Mouse (Mus musculus) midbrain, embryonic 12.5 days (tissue): ENCODE measurements around the gene Vwa5b1. TPM values are rescaled to one million over a fixed set of nuclear protein-coding genes. Genes with fewer than 3 reads are reported as not detected.

Experiments used
- ATAC-seq: fragments of 200-750 bp; cut with Nextera tagmentation; 2 replicates; pipeline ENCODE4 v1.8.0; 2017; ENCODE audit warnings: low read depth, moderate TSS enrichment, moderate library complexity; ENCODE audit not compliant: low FRiP score
- H3K27ac ChIP-seq: fragments of 300-500 bp; sonication (generic); replicated peaks from 2 replicates; pipeline ENCODE4 v1.5.1; 2016; ENCODE audit warnings: mild to moderate bottlenecking
- H3K27me3 ChIP-seq: fragments of 300-500 bp; sonication (generic); 2 replicates; pipeline ENCODE4 v1.6.1; 2016; ENCODE audit warnings: mild to moderate bottlenecking
- H3K36me3 ChIP-seq: fragments of 300-500 bp; sonication (generic); 2 replicates; pipeline ENCODE4 v1.6.1; 2016
- H3K4me1 ChIP-seq: fragments of 300-500 bp; sonication (generic); 2 replicates; pipeline ENCODE4 v1.6.1; 2016
- H3K4me2 ChIP-seq: fragments of 300-500 bp; sonication (generic); replicated peaks from 2 replicates; pipeline ENCODE4 v1.6.1; 2016; ENCODE audit warnings: mild to moderate bottlenecking, moderate library complexity
- H3K4me3 ChIP-seq: fragments of 300-500 bp; sonication (generic); 2 replicates; pipeline ENCODE4 v1.5.1; 2016; ENCODE audit warnings: mild to moderate bottlenecking
- H3K9ac ChIP-seq: fragments of 300-500 bp; sonication (generic); replicated peaks from 2 replicates; pipeline ENCODE4 v1.6.1; 2016; ENCODE audit warnings: mild to moderate bottlenecking, moderate library complexity
- H3K9me3 ChIP-seq: fragments of 300-500 bp; sonication (generic); 2 replicates; pipeline ENCODE4 v1.6.1; 2016; ENCODE audit warnings: mild to moderate bottlenecking
- WGBS: fragments of 180-500 bp; shearing (Covaris S2); methylation state at CpG from one replicate; pipeline ENCODE4 v1.1.7; 2016; 5-methylcytosine and 5-hydroxymethylcytosine counted together
- polyA plus RNA-seq: library from polyadenylated mRNA; unstranded; fragments of >200 nt; fragmentation: Nextera tagmentation; extraction: Ambion mirVana; gene quantifications from 2 replicates; pipeline ENCODE4 v1.2.1, GENCODE M21; 2016

Vwa5b1 gene
- polyA plus RNA-seq, 1 experiment from 2014 or later, result 0.37 TPM

- H3K27me3 ChIP-seq, result no peaks in the 10 kb centered on the region
- H3K9me3 ChIP-seq, result no peaks in the 10 kb centered on the region
- no peak for ATAC-seq
- H3K27ac ChIP-seq, result no peak overlapping the region
- H3K4me1 ChIP-seq, result peaks cover 6% of the 10 kb centered on the region; the same call in 1 of the 2 replicates
- H3K9ac ChIP-seq, result no peak overlapping the region
- no peaks in the 10 kb centered on the region for H3K36me3 ChIP-seq
- H3K4me3 ChIP-seq, result no peak overlapping the region
- WGBS, result 76% methylated on average over 13 of the region's 13 CpGs
- no peak overlapping the region for H3K4me2 ChIP-seq
These were observed 60.7 kb downstream of the Vwa5b1 start for GRCm38 (mm10) chr4:138574800-138575606.

- no peak overlapping the region for H3K4me3 ChIP-seq
- no peaks in the 10 kb centered on the region for H3K36me3 ChIP-seq
- no peak overlapping the region for H3K4me2 ChIP-seq
- no peak overlapping the region for H3K27ac ChIP-seq
- ATAC-seq, result no peak
- H3K9me3 ChIP-seq, result no peaks in the 10 kb centered on the region
- H3K9ac ChIP-seq, result no peak overlapping the region
- peaks cover 11% of the 10 kb centered on the region for H3K4me1 ChIP-seq
- no peaks in the 10 kb centered on the region for H3K27me3 ChIP-seq
- WGBS, result 83% methylated on average over 11 of the region's 11 CpGs
These were observed 65.8 kb downstream of the Vwa5b1 start for GRCm38 (mm10) chr4:138569928-138570327.

- Histone ChIP-seq H3K9ac (no peak overlapping the region), H3K4me3 (no peak overlapping the region), H3K4me2 (no peak overlapping the region), H3K36me3 (no peaks in the 10 kb centered on the region), H3K9me3 (no peaks in the 10 kb centered on the region), H3K27me3 (no peaks in the 10 kb centered on the region), H3K4me1 (peaks cover 7% of the 10 kb centered on the region), H3K27ac (no peak overlapping the region)
- 73% methylated on average over 2 of the region's 2 CpGs for WGBS
- ATAC-seq, result no peak
These were observed 67.4 kb downstream of the Vwa5b1 start for GRCm38 (mm10) chr4:138568275-138568674.

- H3K27me3 ChIP-seq, result peaks cover 13% of the 10 kb centered on the region
- H3K9ac ChIP-seq, result no peak overlapping the region
- H3K4me2 ChIP-seq, result no peak overlapping the region
- WGBS, result 8% methylated on average over 8 of the region's 8 CpGs
- no peaks in the 10 kb centered on the region for H3K9me3 ChIP-seq
- peak; percentile 72 for ATAC-seq
- H3K27ac ChIP-seq, result no peak overlapping the region
- no peak overlapping the region for H3K4me3 ChIP-seq
- H3K4me1 ChIP-seq, result no peaks in the 10 kb centered on the region; the same call in 1 of the 2 replicates
- no peaks in the 10 kb centered on the region for H3K36me3 ChIP-seq
These were observed 73.7 kb downstream of the Vwa5b1 start for GRCm38 (mm10) chr4:138561986-138562385.

- no peaks in the 10 kb centered on the region for H3K36me3 ChIP-seq
- no peaks in the 10 kb centered on the region for H3K9me3 ChIP-seq
- peak overlapping the region; percentile 46; the same call in 1 of the 2 replicates for H3K9ac ChIP-seq
- peaks cover 47% of the 10 kb centered on the region for H3K27me3 ChIP-seq
- under 1% methylated on average over 15 of the region's 19 CpGs for WGBS
- peak overlapping the region; percentile 49 for H3K4me2 ChIP-seq
- ATAC-seq, result no peak
- H3K27ac ChIP-seq, result no peak overlapping the region
- H3K4me3 ChIP-seq, result peak overlapping the region; percentile 27
- H3K4me1 ChIP-seq, result peaks cover 23% of the 10 kb centered on the region
These were observed 80.2 kb downstream of the Vwa5b1 start for GRCm38 (mm10) chr4:138555531-138555930.

- no peaks in the 10 kb centered on the region for H3K9me3 ChIP-seq
- ATAC-seq, result no peak
- H3K4me2 ChIP-seq, result peak overlapping the region; percentile 49
- peak overlapping the region; percentile 27; the same call in 1 of the 2 replicates for H3K4me3 ChIP-seq
- under 1% methylated on average over 14 of the region's 14 CpGs for WGBS
- peaks cover 23% of the 10 kb centered on the region for H3K4me1 ChIP-seq
- no peak overlapping the region for H3K27ac ChIP-seq
- peaks cover 47% of the 10 kb centered on the region for H3K27me3 ChIP-seq
- no peaks in the 10 kb centered on the region for H3K36me3 ChIP-seq
- H3K9ac ChIP-seq, result no peak overlapping the region
These were observed 80.8 kb downstream of the Vwa5b1 start for GRCm38 (mm10) chr4:138554934-138555333.

- WGBS, result 0% methylated on average over 2 of the region's 3 CpGs
- H3K4me3 ChIP-seq, result no peak overlapping the region
- no peak overlapping the region for H3K27ac ChIP-seq
- no peaks in the 10 kb centered on the region for H3K9me3 ChIP-seq
- peaks cover 47% of the 10 kb centered on the region for H3K27me3 ChIP-seq
- H3K9ac ChIP-seq, result no peak overlapping the region
- no peak for ATAC-seq
- H3K4me1 ChIP-seq, result peaks cover 23% of the 10 kb centered on the region
- H3K4me2 ChIP-seq, result 0 out of 2 replicates have a peak overlapping the region, but pooled peaks have one; percentile 49
- H3K36me3 ChIP-seq, result no peaks in the 10 kb centered on the region
These were observed 81.4 kb downstream of the Vwa5b1 start for GRCm38 (mm10) chr4:138554302-138554701.

GRCm38 (mm10) chr4:138553516-138553933 lies 82.2 kb downstream of the Vwa5b1 start:
- no peak overlapping the region for H3K27ac ChIP-seq
- ATAC-seq, result no peak
- no peaks in the 10 kb centered on the region for H3K36me3 ChIP-seq
- H3K4me2 ChIP-seq, result no peak overlapping the region
- no peak overlapping the region for H3K4me3 ChIP-seq
- no peak overlapping the region for H3K9ac ChIP-seq
- H3K9me3 ChIP-seq, result no peaks in the 10 kb centered on the region
- peaks cover 48% of the 10 kb centered on the region for H3K27me3 ChIP-seq
- peaks cover 24% of the 10 kb centered on the region for H3K4me1 ChIP-seq
- 71% methylated on average over 8 of the region's 8 CpGs for WGBS

GRCm38 (mm10) chr4:138553116-138553515 lies 82.6 kb downstream of the Vwa5b1 start:
- H3K4me3 ChIP-seq, result no peak overlapping the region
- no peak for ATAC-seq
- no peaks in the 10 kb centered on the region for H3K36me3 ChIP-seq
- WGBS, result 74% methylated on average over 1 of the region's 1 CpGs
- H3K27me3 ChIP-seq, result peaks cover 49% of the 10 kb centered on the region
- no peaks in the 10 kb centered on the region for H3K9me3 ChIP-seq
- H3K4me2 ChIP-seq, result no peak overlapping the region
- no peak overlapping the region for H3K27ac ChIP-seq
- H3K9ac ChIP-seq, result no peak overlapping the region
- H3K4me1 ChIP-seq, result peaks cover 28% of the 10 kb centered on the region

GRCm38 (mm10) chr4:138551601-138552000 lies 84.1 kb downstream of the Vwa5b1 start:
- Histone ChIP-seq H3K9ac (no peak overlapping the region), H3K9me3 (no peaks in the 10 kb centered on the region), H3K36me3 (no peaks in the 10 kb centered on the region), H3K27ac (no peak overlapping the region), H3K4me1 (peaks cover 33% of the 10 kb centered on the region), H3K27me3 (peaks cover 48% of the 10 kb centered on the region), H3K4me3 (no peak overlapping the region), H3K4me2 (no peak overlapping the region)
- ATAC-seq, result no peak
- 90% methylated on average over 5 of the region's 5 CpGs for WGBS

GRCm38 (mm10) chr4:138550557-138550956 lies 85.1 kb downstream of the Vwa5b1 start:
- H3K9me3 ChIP-seq, result no peaks in the 10 kb centered on the region
- no peak overlapping the region for H3K27ac ChIP-seq
- H3K9ac ChIP-seq, result no peak overlapping the region
- peaks cover 43% of the 10 kb centered on the region for H3K27me3 ChIP-seq
- ATAC-seq, result no peak
- peaks cover 28% of the 10 kb centered on the region for H3K4me1 ChIP-seq
- 63% methylated on average over 5 of the region's 5 CpGs for WGBS
- no peak overlapping the region for H3K4me3 ChIP-seq
- H3K4me2 ChIP-seq, result no peak overlapping the region
- H3K36me3 ChIP-seq, result no peaks in the 10 kb centered on the region

- H3K9me3 ChIP-seq, result no peaks in the 10 kb centered on the region
- no peak overlapping the region for H3K27ac ChIP-seq
- H3K9ac ChIP-seq, result no peak overlapping the region
- 78% methylated on average over 4 of the region's 4 CpGs for WGBS
- peaks cover 13% of the 10 kb centered on the region for H3K4me1 ChIP-seq
- H3K4me2 ChIP-seq, result no peak overlapping the region
- no peaks in the 10 kb centered on the region for H3K36me3 ChIP-seq
- peaks cover 27% of the 10 kb centered on the region for H3K27me3 ChIP-seq
- H3K4me3 ChIP-seq, result no peak overlapping the region
- no peak for ATAC-seq
These were observed 86.7 kb downstream of the Vwa5b1 start for GRCm38 (mm10) chr4:138548960-138549359.
